Mouse (Mus musculus) midbrain, postnatal 0 days (tissue): ENCODE data around the gene Krtcap2. TPM values are rescaled to one million over a fixed set of nuclear protein-coding genes. Genes with fewer than 3 reads are reported as not detected.

Source experiments
- ATAC-seq: fragments of 200-750 bp; cut with Nextera tagmentation; 2 replicates; pipeline ENCODE4 v1.8.0; 2017; ENCODE audit warnings: moderate number of reproducible peaks, mild to moderate bottlenecking, moderate TSS enrichment, moderate library complexity; ENCODE audit not compliant: low FRiP score
- DNase-seq: peaks from one replicate; pipeline ENCODE4 v3.0.0-alpha.2; 2015; ENCODE audit warnings: low spot score
- H3K27ac ChIP-seq: fragments of 300-500 bp; sonication (generic); 2 replicates; pipeline ENCODE4 v1.5.1; 2014; ENCODE audit warnings: low read depth, mild to moderate bottlenecking, low read length, mixed read lengths
- H3K27me3 ChIP-seq: fragments of 300-500 bp; sonication (generic); 2 replicates; pipeline ENCODE4 v1.6.1; 2014; ENCODE audit warnings: low read length, control low read depth, mixed read lengths; ENCODE audit not compliant: insufficient read depth
- H3K36me3 ChIP-seq: fragments of 300-500 bp; sonication (generic); 2 replicates; pipeline ENCODE4 v1.6.1; 2014; ENCODE audit warnings: low read length, control low read depth, mixed read lengths; ENCODE audit not compliant: insufficient read depth
- H3K4me1 ChIP-seq: fragments of 300-500 bp; sonication (generic); 2 replicates; pipeline ENCODE4 v1.6.1; 2014; ENCODE audit warnings: mild to moderate bottlenecking, control low read depth, antibody characterized with exemption, low read length, mixed read lengths; ENCODE audit not compliant: insufficient read depth
- H3K4me2 ChIP-seq: fragments of 300-500 bp; sonication (generic); 2 replicates; pipeline ENCODE4 v1.6.1; 2014; ENCODE audit warnings: low read depth, mild to moderate bottlenecking, low read length, mixed read lengths; ENCODE audit not compliant: poor library complexity, severe bottlenecking
- H3K4me3 ChIP-seq: fragments of 300-500 bp; sonication (generic); 2 replicates; pipeline ENCODE4 v1.5.1; 2014; ENCODE audit warnings: low read depth, mild to moderate bottlenecking, low read length, moderate library complexity
- H3K9ac ChIP-seq: fragments of 300-500 bp; sonication (generic); replicated peaks from 2 replicates; pipeline ENCODE4 v1.6.1; 2014; ENCODE audit warnings: mild to moderate bottlenecking, low read length, moderate library complexity, mixed read lengths; ENCODE audit not compliant: poor library complexity, severe bottlenecking
- H3K9me3 ChIP-seq: fragments of 300-500 bp; sonication (generic); 2 replicates; pipeline ENCODE4 v1.6.1; 2016; ENCODE audit warnings: low read length, control low read depth
- CTCF ChIP-seq: IDR thresholded peaks from 2 replicates; pipeline ENCODE4 v1.5.1; 2016; ENCODE audit warnings: antibody characterized with exemption, mild to moderate bottlenecking
- WGBS: fragments of 180-500 bp; shearing (Covaris S2); extraction: QIAGEN DNeasy Blood & Tissue Kit; methylation state at CpG from one replicate; pipeline ENCODE4 v1.1.7; 2014; 5-methylcytosine and 5-hydroxymethylcytosine counted together
- microRNA counts: library from miRNA; unstranded; fragments of <30 nt; microRNA quantifications from one replicate; lab custom pipeline; 2015
- microRNA-seq: library from miRNA; unstranded; fragments of <30 nt; microRNA quantifications from one replicate; pipeline ENCODE4, GENCODE M21; 2016; ENCODE audit warnings: borderline number of aligned reads
- polyA plus RNA-seq: library from polyadenylated mRNA; unstranded; fragments of >200 nt; fragmentation: Nextera tagmentation; extraction: Ambion mirVana; gene quantifications from 2 replicates; pipeline ENCODE4 v1.2.1, GENCODE M21; 2015
- total RNA-seq: library from RNA; depleted of rRNA; stranded (reverse); fragments of >200 nt; gene quantifications from 2 replicates; pipeline ENCODE4 v1.2.3, GENCODE M21; 2014; rRNA removed

Gene Krtcap2
- total and polyA plus RNA-seq, 2 experiments from 2014 or later: 93.9 to 219 TPM

DNA sequence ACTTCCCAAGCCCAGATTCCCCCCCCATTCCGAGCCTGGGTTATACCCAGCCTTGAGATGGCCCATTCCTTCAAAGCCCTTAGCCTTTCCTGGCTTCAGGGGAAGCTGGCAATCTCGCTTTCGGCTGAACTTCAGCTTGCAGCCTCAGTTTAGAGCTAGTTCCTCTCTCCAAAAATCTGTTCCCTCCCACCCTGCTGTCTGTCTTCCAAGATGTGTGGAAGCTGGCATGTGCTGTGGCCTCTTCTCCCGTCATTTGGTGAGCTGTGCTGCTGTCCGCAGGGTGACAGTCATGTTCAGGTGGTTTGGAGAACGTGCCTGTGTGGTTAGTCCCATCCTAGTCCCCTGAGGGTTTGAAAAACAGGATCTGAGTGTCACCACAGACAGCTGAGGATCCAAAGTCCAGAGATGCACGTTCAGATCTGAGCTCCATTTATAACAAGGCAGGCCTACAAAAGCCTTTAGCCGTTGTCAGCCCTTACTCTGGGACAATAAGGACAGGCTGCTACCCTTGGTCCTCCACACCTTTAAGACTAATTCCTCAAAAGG is 50.0 kb downstream of the Krtcap2 start:
- Histone ChIP-seq H3K9ac (no peak overlapping the region), H3K36me3 (no peaks in the 10 kb centered on the region), H3K27ac (no peak overlapping the region), H3K27me3 (no peaks in the 10 kb centered on the region), H3K9me3 (no peaks in the 10 kb centered on the region), H3K4me3 (no peak overlapping the region), H3K4me1 (no peaks in the 10 kb centered on the region), H3K4me2 (no peak overlapping the region)
- WGBS: 81% methylated on average over 8 of the region's 8 CpGs
- no peak for ATAC-seq
- DNase-seq: no peak
- TF ChIP-seq CTCF: no peak

DNA sequence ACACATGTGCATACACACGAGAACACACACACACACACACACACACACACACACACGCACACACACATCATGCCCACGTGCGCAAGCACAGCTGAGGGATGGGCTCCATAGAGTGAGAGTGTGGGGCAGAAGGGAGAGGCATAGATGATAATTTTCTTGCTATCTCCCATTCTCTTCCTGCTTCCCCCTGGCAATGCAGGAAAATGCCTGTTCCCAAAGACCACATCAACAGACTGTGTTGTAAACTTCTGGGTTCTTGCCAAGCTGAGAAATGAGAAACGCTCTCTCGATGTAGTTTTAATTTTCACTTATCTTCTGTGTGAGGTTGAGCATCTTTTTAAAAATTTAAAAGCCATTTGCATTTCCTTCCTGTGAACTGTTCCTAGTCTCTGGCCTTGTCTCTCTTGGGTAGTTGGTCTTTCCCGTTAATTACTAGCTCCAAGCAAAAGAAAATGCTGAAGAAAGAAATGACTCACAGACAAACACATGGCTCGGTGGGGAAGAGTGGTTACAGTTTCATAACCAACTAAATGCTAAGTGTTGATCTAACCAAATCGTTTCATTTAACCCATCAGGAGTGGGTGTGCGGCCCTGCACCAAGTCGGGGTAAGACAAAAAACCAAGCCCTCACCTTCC is 51.1 kb downstream of the Krtcap2 start:
- Histone ChIP-seq H3K36me3 (no peaks in the 10 kb centered on the region), H3K27me3 (no peaks in the 10 kb centered on the region), H3K4me3 (no peak overlapping the region), H3K4me2 (no peak overlapping the region), H3K27ac (no peak overlapping the region), H3K9me3 (no peaks in the 10 kb centered on the region), H3K9ac (no peak overlapping the region), H3K4me1 (no peaks in the 10 kb centered on the region)
- ATAC-seq: no peak
- no peak for DNase-seq
- TF ChIP-seq CTCF: no peak
- WGBS: 71% methylated on average over 11 of the region's 11 CpGs

DNA sequence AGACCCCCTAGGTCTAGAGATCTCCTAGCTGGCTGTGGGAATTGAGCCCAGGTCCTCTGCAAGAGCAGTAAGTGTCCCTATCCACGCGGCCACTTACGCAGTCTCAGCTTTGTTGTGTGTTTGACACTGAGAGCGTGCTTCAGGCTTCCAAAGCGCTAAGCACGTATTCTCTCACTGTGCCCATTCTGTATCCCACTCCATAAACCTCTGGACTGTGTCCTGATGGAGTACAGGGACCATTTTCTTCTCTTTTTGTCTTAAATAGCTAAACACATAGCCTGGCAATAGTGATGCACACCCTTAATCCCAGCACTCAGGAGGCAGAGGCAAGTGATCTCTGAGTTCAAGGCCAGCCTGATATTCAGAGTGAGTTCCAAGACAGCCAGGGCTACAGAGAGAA is 53.1 kb downstream of the Krtcap2 start:
- Histone ChIP-seq H3K9ac (no peak overlapping the region), H3K4me1 (no peaks in the 10 kb centered on the region), H3K4me3 (no peak overlapping the region), H3K36me3 (no peaks in the 10 kb centered on the region), H3K27me3 (no peaks in the 10 kb centered on the region), H3K9me3 (no peaks in the 10 kb centered on the region), H3K27ac (no peak overlapping the region), H3K4me2 (no peak overlapping the region)
- ATAC-seq: no peak
- no peak for TF ChIP-seq CTCF
- DNase-seq: no peak
- WGBS: 83% methylated on average over 6 of the region's 6 CpGs

DNA sequence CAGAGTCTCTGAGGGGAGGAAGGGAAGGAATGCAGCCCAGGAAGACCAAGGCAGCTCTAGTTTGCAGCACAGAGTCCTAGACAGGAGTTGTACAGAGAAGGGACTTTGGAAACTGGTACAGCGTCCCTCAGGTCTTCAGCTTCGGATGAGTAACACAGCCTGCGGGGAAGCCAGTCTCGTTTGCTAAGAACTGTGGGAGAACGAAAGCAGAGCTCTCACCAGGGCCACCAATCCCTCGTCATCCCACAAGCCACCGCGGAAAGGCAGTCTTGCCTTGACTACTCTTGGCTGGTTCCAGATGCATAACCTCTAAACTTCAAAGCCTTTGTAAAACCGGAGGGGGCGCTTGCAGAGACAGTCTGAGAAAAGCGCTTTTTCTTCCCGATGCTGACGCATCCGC is 53.7 kb downstream of the Krtcap2 start:
- no peaks in the 10 kb centered on the region for H3K4me1 ChIP-seq
- peak overlapping the region; percentile 36 for H3K4me2 ChIP-seq
- H3K27me3 ChIP-seq: no peaks in the 10 kb centered on the region
- no peak for ATAC-seq
- peak overlapping the region; percentile 14; the same call in 1 of the 2 replicates for H3K4me3 ChIP-seq
- H3K27ac ChIP-seq: no peak overlapping the region
- TF ChIP-seq CTCF: 0 out of 2 replicates have a peak, but pooled peaks have one; percentile 22
- DNase-seq: peak; percentile 53
- no peaks in the 10 kb centered on the region for H3K36me3 ChIP-seq
- 3% methylated on average over 14 of the region's 14 CpGs for WGBS
- H3K9ac ChIP-seq: no peak overlapping the region; the same call in 1 of the 2 replicates
- no peaks in the 10 kb centered on the region for H3K9me3 ChIP-seq

MicroRNAs within 50 kb of the gene (microRNA counts, 519-probe panel; counts per million panel counts)
- microRNA mmu-miR-92b (lab: Ali Mortazavi, UCI): 2,265 counts per million, percentile 66 among the panel's probes with 10 or more counts

Small RNA genes lying within 50 kb of the gene (microRNA-seq; reads per million reads assigned to microRNA genes)
- 2,489 reads per million, percentile 81 among the genes with 10 or more reads in this experiment for gene Mir92b

Other genes with a start within 250 kb of the Krtcap2 start
- gene Rusc1, start 152.7 kb upstream of the Krtcap2 start, total RNA-seq: 177 and 187 TPM in 2 replicates
- 103 and 107 TPM in 2 replicates for gene Rusc1, start 152.7 kb upstream of the Krtcap2 start, polyA plus RNA-seq
- gene Gm43738, start 144.9 kb upstream of the Krtcap2 start, total RNA-seq: not detected in 2 replicates
- not detected in 2 replicates for gene Gm43738, start 144.9 kb upstream of the Krtcap2 start, polyA plus RNA-seq
- 382 and 401 TPM in 2 replicates for gene Fdps, start 144.0 kb upstream of the Krtcap2 start, total RNA-seq
- gene Fdps, start 144.0 kb upstream of the Krtcap2 start, polyA plus RNA-seq: 407 and 423 TPM in 2 replicates
- gene Pklr, start 109.8 kb upstream of the Krtcap2 start, total RNA-seq: 0.47 TPM in 1 of 2 replicates, not detected in the other
- 0.05 and 0.10 TPM in 2 replicates for gene Pklr, start 109.8 kb upstream of the Krtcap2 start, polyA plus RNA-seq
- gene Hcn3, start 85.8 kb upstream of the Krtcap2 start, total RNA-seq: 94.8 and 97.8 TPM in 2 replicates
- gene Hcn3, start 85.8 kb upstream of the Krtcap2 start, polyA plus RNA-seq: 44.8 and 46.7 TPM in 2 replicates
- gene Clk2, start 81.2 kb upstream of the Krtcap2 start, total RNA-seq: 38.9 and 44.5 TPM in 2 replicates
- gene Clk2, start 81.2 kb upstream of the Krtcap2 start, polyA plus RNA-seq: 12.1 and 12.6 TPM in 2 replicates
- 71.1 and 84.8 TPM in 2 replicates for gene Scamp3, start 68.5 kb upstream of the Krtcap2 start, total RNA-seq
- 151 and 158 TPM in 2 replicates for gene Scamp3, start 68.5 kb upstream of the Krtcap2 start, polyA plus RNA-seq
- 12.7 and 22.2 TPM in 2 replicates for gene Fam189b, start 62.8 kb upstream of the Krtcap2 start, total RNA-seq
- gene Fam189b, start 62.8 kb upstream of the Krtcap2 start, polyA plus RNA-seq: 32.5 and 37.5 TPM in 2 replicates
- gene Gba, start 43.0 kb upstream of the Krtcap2 start, total RNA-seq: 56.8 and 64.6 TPM in 2 replicates
- gene Gba, start 43.0 kb upstream of the Krtcap2 start, polyA plus RNA-seq: 46.1 and 48.3 TPM in 2 replicates
- 38.5 and 42.9 TPM in 2 replicates for gene Thbs3, start 30.8 kb upstream of the Krtcap2 start, total RNA-seq
- 39.0 and 47.6 TPM in 2 replicates for gene Thbs3, start 30.8 kb upstream of the Krtcap2 start, polyA plus RNA-seq
- gene Mtx1, start 18.9 kb upstream of the Krtcap2 start, total RNA-seq: 101 and 108 TPM in 2 replicates
- gene Mtx1, start 18.9 kb upstream of the Krtcap2 start, polyA plus RNA-seq: 176 and 189 TPM in 2 replicates
- gene Muc1, start 16.9 kb upstream of the Krtcap2 start, total RNA-seq: 2.8 and 3.8 TPM in 2 replicates
- 0.52 and 1.5 TPM in 2 replicates for gene Muc1, start 16.9 kb upstream of the Krtcap2 start, polyA plus RNA-seq
- 112 and 124 TPM in 2 replicates for gene Trim46, start 343 bp downstream of the Krtcap2 start, total RNA-seq
- 69.1 TPM in 2 replicates for gene Trim46, start 343 bp downstream of the Krtcap2 start, polyA plus RNA-seq
- 198 and 223 TPM in 2 replicates for gene Dpm3, start 13.4 kb downstream of the Krtcap2 start, total RNA-seq
- 69.4 and 81.1 TPM in 2 replicates for gene Dpm3, start 13.4 kb downstream of the Krtcap2 start, polyA plus RNA-seq
- 22.8 and 32.0 TPM in 2 replicates for gene Slc50a1, start 24.6 kb downstream of the Krtcap2 start, total RNA-seq
- gene Slc50a1, start 24.6 kb downstream of the Krtcap2 start, polyA plus RNA-seq: 42.4 and 48.7 TPM in 2 replicates
- 6.6 and 7.1 TPM in 2 replicates for gene Efna1, start 35.2 kb downstream of the Krtcap2 start, total RNA-seq
- 8.9 and 9.4 TPM in 2 replicates for gene Efna1, start 35.2 kb downstream of the Krtcap2 start, polyA plus RNA-seq
- 93.5 and 115 TPM in 2 replicates for gene Efna3, start 77.0 kb downstream of the Krtcap2 start, total RNA-seq
- gene Efna3, start 77.0 kb downstream of the Krtcap2 start, polyA plus RNA-seq: 52.3 and 58.4 TPM in 2 replicates
- gene Efna4, start 92.1 kb downstream of the Krtcap2 start, total RNA-seq: 3.0 and 7.9 TPM in 2 replicates
- 2.5 and 3.5 TPM in 2 replicates for gene Efna4, start 92.1 kb downstream of the Krtcap2 start, polyA plus RNA-seq
- gene Adam15, start 104.0 kb downstream of the Krtcap2 start, total RNA-seq: 63.4 and 88.8 TPM in 2 replicates
- 73.6 and 79.4 TPM in 2 replicates for gene Adam15, start 104.0 kb downstream of the Krtcap2 start, polyA plus RNA-seq
- not detected in 2 replicates for gene Dcst2, start 116.0 kb downstream of the Krtcap2 start, total RNA-seq
- 0.31 and 0.51 TPM in 2 replicates for gene Dcst2, start 116.0 kb downstream of the Krtcap2 start, polyA plus RNA-seq
- 0.05 TPM in 1 of 2 replicates, not detected in the other for gene Dcst1, start 119.3 kb downstream of the Krtcap2 start, total RNA-seq
- gene Dcst1, start 119.3 kb downstream of the Krtcap2 start, polyA plus RNA-seq: 1.1 TPM in 2 replicates
- 2.2 and 4.4 TPM in 2 replicates for gene Zbtb7b, start 148.8 kb downstream of the Krtcap2 start, total RNA-seq
- 0.53 and 0.88 TPM in 2 replicates for gene Zbtb7b, start 148.8 kb downstream of the Krtcap2 start, polyA plus RNA-seq
- 1.8 and 2.3 TPM in 2 replicates for gene Lenep, start 156.8 kb downstream of the Krtcap2 start, total RNA-seq
- 0.27 TPM in 1 of 2 replicates, not detected in the other for gene Lenep, start 156.8 kb downstream of the Krtcap2 start, polyA plus RNA-seq
- gene Flad1, start 165.9 kb downstream of the Krtcap2 start, total RNA-seq: 32.0 and 34.1 TPM in 2 replicates
- gene Flad1, start 165.9 kb downstream of the Krtcap2 start, polyA plus RNA-seq: 26.0 and 29.3 TPM in 2 replicates
- gene Cks1b, start 172.4 kb downstream of the Krtcap2 start, total RNA-seq: 22.4 and 29.2 TPM in 2 replicates
- gene Cks1b, start 172.4 kb downstream of the Krtcap2 start, polyA plus RNA-seq: 68.6 and 69.6 TPM in 2 replicates
- 21.7 and 24.9 TPM in 2 replicates for gene Shc1, start 172.5 kb downstream of the Krtcap2 start, total RNA-seq
- 11.0 and 12.7 TPM in 2 replicates for gene Shc1, start 172.5 kb downstream of the Krtcap2 start, polyA plus RNA-seq
- gene Pygo2, start 184.2 kb downstream of the Krtcap2 start, total RNA-seq: 77.8 and 91.3 TPM in 2 replicates
- gene Pygo2, start 184.2 kb downstream of the Krtcap2 start, polyA plus RNA-seq: 38.5 and 40.4 TPM in 2 replicates
- gene Pbxip1, start 190.7 kb downstream of the Krtcap2 start, total RNA-seq: 18.5 and 21.3 TPM in 2 replicates
- gene Pbxip1, start 190.7 kb downstream of the Krtcap2 start, polyA plus RNA-seq: 18.8 and 21.8 TPM in 2 replicates
- gene Pmvk, start 208.6 kb downstream of the Krtcap2 start, total RNA-seq: 90.8 and 121 TPM in 2 replicates
- 124 and 135 TPM in 2 replicates for gene Pmvk, start 208.6 kb downstream of the Krtcap2 start, polyA plus RNA-seq